Mouse (Mus musculus) ES-Bruce4 (cell line): ENCODE data around the gene Nup210l. TPM values are rescaled to one million over a fixed set of nuclear protein-coding genes. Genes with fewer than 3 reads are reported as not detected.

ENCODE experiments used
- H3K27ac ChIP-seq: 2 replicates; pipeline ENCODE4 v1.5.1; 2012; ENCODE audit warnings: low read length, inconsistent platforms; ENCODE audit not compliant: insufficient read depth
- H3K27me3 ChIP-seq: 2 replicates; pipeline ENCODE4 v1.6.1; 2012; ENCODE audit warnings: mild to moderate bottlenecking, low read length, inconsistent platforms; ENCODE audit not compliant: control insufficient read depth, poor library complexity, insufficient read depth, severe bottlenecking
- H3K36me3 ChIP-seq: 2 replicates; pipeline ENCODE4 v1.6.1; 2012; ENCODE audit warnings: inconsistent platforms, mild to moderate bottlenecking, low read length, moderate library complexity; ENCODE audit not compliant: control insufficient read depth, poor library complexity, insufficient read depth, severe bottlenecking
- H3K4me1 ChIP-seq: one replicate; pipeline ENCODE4 v1.8.1; 2011; ENCODE audit warnings: low read length; ENCODE audit not compliant: control insufficient read depth, insufficient read depth
- H3K4me3 ChIP-seq: 2 replicates; pipeline ENCODE4 v1.5.1; 2011; ENCODE audit warnings: low read depth, mild to moderate bottlenecking, low read length
- H3K9ac ChIP-seq: 2 replicates; pipeline ENCODE4 v1.6.1; 2012; ENCODE audit warnings: low read depth, mild to moderate bottlenecking, inconsistent platforms; ENCODE audit not compliant: poor library complexity, severe bottlenecking
- H3K9me3 ChIP-seq: replicated peaks from 2 replicates; pipeline ENCODE4 v1.6.1; 2012; ENCODE audit warnings: mild to moderate bottlenecking, low read length, inconsistent platforms; ENCODE audit not compliant: control insufficient read depth, poor library complexity, insufficient read depth, severe bottlenecking
- CTCF ChIP-seq: IDR thresholded peaks from one replicate; pipeline ENCODE4 v1.8.1; 2011; ENCODE audit warnings: low read depth, low read length
- EP300 ChIP-seq: IDR thresholded peaks from 2 replicates; pipeline ENCODE4 v1.6.1; 2011; ENCODE audit warnings: low read depth, low read length; ENCODE audit not compliant: insufficient read depth
- POLR2A ChIP-seq: IDR thresholded peaks from one replicate; pipeline ENCODE4 v1.8.1; 2011; ENCODE audit warnings: low read length; ENCODE audit not compliant: insufficient read depth
- polyA plus RNA-seq: library from polyadenylated mRNA; stranded (reverse); fragments of >200 nt; gene quantifications from 2 replicates; pipeline ENCODE4 v1.2.4, GENCODE M21; 2011; ENCODE audit warnings: low read depth; ENCODE audit not compliant: missing spikeins, insufficient read depth, insufficient read length

Nup210l gene
- polyA plus RNA-seq, 1 experiment, result 0.73 TPM

- Histone ChIP-seq H3K9ac (no peak overlapping the region), H3K27ac (no peak overlapping the region), H3K4me1 (no peaks in the 10 kb centered on the region), H3K4me3 (no peak overlapping the region), H3K9me3 (no peaks in the 10 kb centered on the region), H3K36me3 (peaks cover 15% of the 10 kb centered on the region), H3K27me3 (no peaks in the 10 kb centered on the region)
- TF ChIP-seq POLR2A (no peak), CTCF (no peak), EP300 (no peak)
These were observed 154.6 kb downstream of the Nup210l start for GRCm38 (mm10) chr3:90258521-90258920.

Other genes with a start within 250 kb of the Nup210l start
- 0.84 and 0.97 TPM in 2 replicates for gene Il6ra, start 190.9 kb upstream of the Nup210l start, polyA plus RNA-seq
- 26.8 and 32.1 TPM in 2 replicates for gene Atp8b2, start 140.6 kb upstream of the Nup210l start, polyA plus RNA-seq
- gene Hax1, start 105.4 kb upstream of the Nup210l start, polyA plus RNA-seq, result 169 and 170 TPM in 2 replicates
- gene 4933434E20Rik, start 52.5 kb upstream of the Nup210l start, polyA plus RNA-seq, result 67.1 and 67.6 TPM in 2 replicates
- gene Ubap2l, start 51.5 kb upstream of the Nup210l start, polyA plus RNA-seq, result 414 and 432 TPM in 2 replicates
- 286 and 305 TPM in 2 replicates for gene Tpm3, start 31.5 kb upstream of the Nup210l start, polyA plus RNA-seq
- 28.1 and 44.0 TPM in 2 replicates for gene Rps27, start 109.5 kb downstream of the Nup210l start, polyA plus RNA-seq
- 8.0 and 12.4 TPM in 2 replicates for gene Rab13, start 109.6 kb downstream of the Nup210l start, polyA plus RNA-seq
- 23.7 and 24.5 TPM in 2 replicates for gene Jtb, start 127.5 kb downstream of the Nup210l start, polyA plus RNA-seq
- 3.7 and 4.6 TPM in 2 replicates for gene Creb3l4, start 139.4 kb downstream of the Nup210l start, polyA plus RNA-seq
- 60.5 and 62.4 TPM in 2 replicates for gene Slc39a1, start 144.0 kb downstream of the Nup210l start, polyA plus RNA-seq
- 32.4 and 34.6 TPM in 2 replicates for gene Crtc2, start 150.0 kb downstream of the Nup210l start, polyA plus RNA-seq
- 12.3 and 12.8 TPM in 2 replicates for gene Dennd4b, start 161.1 kb downstream of the Nup210l start, polyA plus RNA-seq
- gene Gatad2b, start 189.0 kb downstream of the Nup210l start, polyA plus RNA-seq, result 59.0 and 66.1 TPM in 2 replicates